Mouse (Mus musculus) left cerebral cortex, adult 2 months (tissue): ENCODE measurements at regions not wholly inside any gene's neighbourhood (a gene's known extent, or its start where the extent isn't known, plus 50 kb on each side); places are given as distances from the start of the nearest gene placed in this dataset.

Source experiments
- DNase-seq, 2 experiments: peaks; one replicate each; pipeline ENCODE4 v3.0.0; 2021 to 2022; ENCODE audit warnings: low spot score in 2 of 2, mixed read lengths in 1 of 2; ENCODE audit errors: extremely low spot score in 1 of 2
- H3K27ac ChIP-seq: fragments of 200-600 bp; 2 replicates; pipeline ENCODE4 v1.8.1; 2022
- H3K4me3 ChIP-seq: fragments of 200-600 bp; 2 replicates; pipeline ENCODE4 v1.8.1; 2022
- CTCF ChIP-seq: fragments of 200-600 bp; IDR thresholded peaks from 2 replicates; pipeline ENCODE4 v1.8.1; 2022; ENCODE audit warnings: antibody characterized with exemption, mild to moderate bottlenecking, moderate library complexity
- intact Hi-C: fragments of 180-260 bp; cut with DNase I; formaldehyde crosslinking; loops from one replicate; pipeline ENCODE4 v1.15.1; 2025

DNA sequence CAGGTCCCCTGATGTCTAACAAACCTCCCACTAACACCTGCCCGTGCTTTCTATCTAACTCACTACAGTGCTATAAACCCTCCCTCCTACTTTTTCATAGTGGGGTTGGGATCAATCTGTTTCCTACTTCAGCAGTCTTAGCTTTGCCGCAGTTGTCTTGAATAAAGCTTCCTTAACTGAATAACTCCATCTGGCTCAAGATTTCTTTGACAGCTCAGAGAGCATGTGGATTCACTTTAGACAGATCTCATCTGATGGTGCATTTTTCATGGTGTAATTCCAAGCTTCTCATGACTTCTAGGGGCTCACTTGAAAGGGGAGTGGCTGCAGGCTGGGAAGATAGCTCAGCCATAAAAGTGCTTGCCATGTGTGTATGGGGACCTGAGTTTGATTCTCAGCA is 313.2 kb upstream of the Dpyd start:
- DNase-seq: no peak
- Histone ChIP-seq H3K4me3 (no peak overlapping the region), H3K27ac (no peak overlapping the region)
- TF ChIP-seq CTCF: no peak
- intact Hi-C loops: no loop called here

DNA sequence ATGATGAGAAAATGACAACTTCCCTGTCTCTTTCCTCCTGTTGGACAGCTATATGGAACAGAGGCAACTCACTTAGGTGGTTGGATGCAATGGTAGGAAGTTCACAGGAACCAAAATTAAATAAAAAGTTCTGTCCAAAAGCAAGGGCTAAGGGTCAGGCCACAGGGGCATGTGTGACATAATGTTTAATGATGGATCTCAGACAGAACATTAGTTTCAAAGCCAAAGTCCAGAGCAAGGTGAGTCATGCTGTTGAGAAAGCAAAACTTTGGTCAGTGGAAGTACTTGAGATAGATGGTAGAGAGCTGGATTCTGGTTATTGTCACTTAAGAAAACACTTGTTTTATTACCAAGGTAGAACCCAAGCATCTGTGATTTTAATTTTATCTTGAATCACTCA is 286.0 kb upstream of the Dpyd start:
- no peak overlapping the region for H3K4me3 ChIP-seq
- intact Hi-C loops: no loop called here
- no peak for TF ChIP-seq CTCF
- H3K27ac ChIP-seq: no peak overlapping the region
- no peak for DNase-seq

DNA sequence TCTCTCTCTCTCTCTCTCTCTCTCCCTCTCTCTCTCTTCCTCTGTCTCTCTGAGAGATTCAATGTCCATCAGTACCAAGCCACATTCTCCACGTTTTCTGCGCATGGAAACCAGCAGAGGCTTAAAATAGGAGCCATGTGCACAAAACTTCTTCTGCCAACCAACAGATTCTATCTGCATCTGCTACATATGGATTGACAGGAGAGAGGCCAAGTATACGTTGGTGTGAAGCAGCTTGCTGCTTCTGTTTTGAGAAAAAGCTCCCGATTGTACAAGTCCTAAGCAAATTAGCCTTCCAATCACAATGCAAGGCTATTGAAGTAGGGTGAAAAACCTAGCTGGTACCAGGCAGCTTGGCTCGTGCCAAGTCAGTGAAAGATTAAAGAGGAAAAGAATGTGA is 283.7 kb upstream of the Dpyd start:
- peak; percentile 7 to 11 for DNase-seq
- no peak overlapping the region for H3K27ac ChIP-seq
- TF ChIP-seq CTCF: no peak
- no peak overlapping the region for H3K4me3 ChIP-seq
- intact Hi-C loops: no loop called here

DNA sequence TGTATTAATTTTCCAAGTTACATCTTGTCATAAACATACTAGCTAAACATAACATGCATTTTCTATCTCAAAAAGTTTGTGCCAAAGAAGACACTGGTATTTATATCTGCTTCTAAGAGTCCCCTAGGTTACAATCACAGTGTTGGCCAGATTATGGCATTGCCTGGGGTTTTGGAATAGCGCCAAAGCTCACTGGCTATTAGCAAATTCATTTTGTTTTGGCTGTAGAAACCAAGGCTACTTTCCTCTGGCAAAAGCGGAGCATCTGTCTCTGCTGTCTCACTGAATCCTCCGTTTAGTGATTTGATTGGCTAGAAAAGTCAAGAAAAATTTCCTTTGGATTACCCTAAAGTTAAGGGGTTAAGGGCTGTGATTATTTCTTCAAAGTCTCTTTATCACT is 275.0 kb upstream of the Dpyd start:
- no peak for DNase-seq
- no peak overlapping the region for H3K4me3 ChIP-seq
- no peak overlapping the region for H3K27ac ChIP-seq
- no peak for TF ChIP-seq CTCF
- intact Hi-C loops: no loop called here

DNA sequence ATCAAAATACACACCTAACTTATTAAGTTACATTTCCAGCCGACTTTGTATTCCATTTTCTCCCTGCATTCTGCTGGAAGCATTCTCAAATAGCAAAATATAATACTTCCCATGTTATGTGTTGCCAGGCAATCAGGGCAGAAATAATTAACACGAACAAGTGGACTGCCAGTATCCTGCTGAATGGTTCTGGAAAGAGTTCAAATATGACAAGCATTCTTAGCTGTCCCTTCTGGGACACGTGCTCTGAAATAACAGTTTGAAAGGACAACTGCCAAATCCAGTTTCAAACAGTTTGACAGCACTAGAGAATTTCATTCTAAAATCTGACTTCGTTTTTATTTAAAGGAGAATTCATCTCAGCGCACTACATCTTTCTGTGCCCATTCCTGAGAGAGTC is 236.8 kb upstream of the Dpyd start:
- intact Hi-C loops: no loop called here
- no peak for TF ChIP-seq CTCF
- Histone ChIP-seq H3K4me3 (no peak overlapping the region), H3K27ac (no peak overlapping the region)
- DNase-seq: no peak

DNA sequence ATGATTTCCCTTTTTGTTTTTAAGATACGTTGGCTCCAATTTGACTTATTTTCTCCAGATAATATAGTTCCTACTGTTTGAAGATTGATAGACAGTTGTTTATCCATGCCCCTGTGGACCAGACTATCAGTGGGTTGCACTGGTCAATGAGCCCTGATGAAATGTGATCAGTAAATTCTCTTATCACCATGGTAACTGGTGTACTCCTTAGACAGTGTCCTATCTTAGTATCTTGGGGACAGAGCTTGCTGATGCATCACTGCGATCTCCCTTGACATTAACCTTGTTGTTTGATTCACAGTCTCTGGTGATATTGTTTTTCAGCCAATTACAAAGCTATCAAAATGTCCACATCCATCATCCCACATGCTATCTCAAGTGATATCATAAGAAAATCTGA is 233.7 kb upstream of the Dpyd start:
- H3K27ac ChIP-seq: no peak overlapping the region
- DNase-seq: no peak

DNA sequence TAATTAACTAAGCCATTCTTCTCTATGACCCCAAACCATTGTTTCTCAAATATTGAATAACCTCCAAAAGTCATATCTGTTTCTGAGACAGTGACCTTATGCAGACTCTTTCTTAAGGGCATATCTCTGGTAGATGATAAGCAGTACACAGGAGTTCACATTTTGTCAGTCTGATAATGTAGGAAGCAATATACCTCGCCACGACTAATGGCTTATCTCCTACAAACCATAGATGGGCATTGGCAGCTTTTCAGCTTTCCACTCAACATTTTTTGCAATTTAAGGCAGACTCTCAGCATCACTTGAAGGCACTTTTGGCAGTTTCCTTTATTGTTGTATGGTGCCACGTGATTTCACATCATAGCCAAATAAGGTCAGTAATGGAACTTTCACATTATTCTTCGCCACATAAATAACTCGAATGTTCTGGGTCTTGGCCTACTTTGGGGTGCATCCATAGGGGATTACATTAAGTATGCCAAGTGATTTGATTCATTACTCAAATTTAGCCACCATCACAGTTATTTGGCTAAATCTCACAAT is 232.7 kb upstream of the Dpyd start:
- TF ChIP-seq CTCF: no peak
- Histone ChIP-seq H3K27ac (no peak overlapping the region), H3K4me3 (no peak overlapping the region)
- intact Hi-C loops: no loop called here
- no peak for DNase-seq

More for the DNA sequence above, 233.7 kb upstream of the Dpyd start:
- H3K4me3 ChIP-seq: no peak overlapping the region
- no peak for TF ChIP-seq CTCF
- intact Hi-C loops: no loop called here

DNA sequence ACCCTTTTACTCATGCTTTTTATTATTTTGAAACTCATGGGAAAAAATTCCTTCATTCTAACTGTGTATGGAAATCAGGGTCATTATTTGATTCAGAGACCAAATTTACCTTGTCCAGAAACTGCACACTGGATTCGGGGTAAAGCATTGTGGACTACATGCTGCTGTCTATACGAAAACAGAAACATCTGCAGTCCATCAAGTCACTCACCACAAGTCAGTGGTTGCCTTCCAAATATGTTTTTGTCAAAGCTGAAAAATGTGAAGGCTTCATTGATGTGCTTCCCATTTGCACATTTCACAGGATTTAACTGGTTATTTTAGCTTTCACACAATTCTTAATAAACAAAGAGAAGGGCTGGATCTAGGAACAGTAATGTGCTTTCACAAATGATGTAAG is 230.4 kb upstream of the Dpyd start:
- DNase-seq: no peak
- Histone ChIP-seq H3K27ac (no peak overlapping the region), H3K4me3 (no peak overlapping the region)
- no peak for TF ChIP-seq CTCF
- intact Hi-C loops: no loop called here

DNA sequence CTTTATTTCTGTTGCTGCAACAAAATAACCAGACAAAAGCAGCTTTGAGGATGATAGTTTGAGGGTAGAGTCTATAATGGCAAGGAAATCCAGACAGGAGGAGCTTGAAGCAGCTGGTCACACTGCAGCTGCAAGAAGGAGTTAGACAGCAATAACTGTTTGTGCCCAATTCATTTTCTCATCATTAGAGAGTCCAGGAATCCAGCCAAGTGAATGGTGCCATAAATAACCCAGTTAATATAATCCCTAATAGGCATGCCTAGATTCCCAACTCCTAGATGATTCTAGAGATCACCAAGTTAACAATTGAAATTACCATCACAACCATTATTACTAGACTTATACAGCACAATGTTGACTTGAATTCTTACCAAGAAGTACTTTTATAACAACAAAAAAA is 223.2 kb upstream of the Dpyd start:
- no peak overlapping the region for H3K4me3 ChIP-seq
- no peak for DNase-seq
- intact Hi-C loops: no loop called here
- no peak overlapping the region for H3K27ac ChIP-seq
- TF ChIP-seq CTCF: no peak

DNA sequence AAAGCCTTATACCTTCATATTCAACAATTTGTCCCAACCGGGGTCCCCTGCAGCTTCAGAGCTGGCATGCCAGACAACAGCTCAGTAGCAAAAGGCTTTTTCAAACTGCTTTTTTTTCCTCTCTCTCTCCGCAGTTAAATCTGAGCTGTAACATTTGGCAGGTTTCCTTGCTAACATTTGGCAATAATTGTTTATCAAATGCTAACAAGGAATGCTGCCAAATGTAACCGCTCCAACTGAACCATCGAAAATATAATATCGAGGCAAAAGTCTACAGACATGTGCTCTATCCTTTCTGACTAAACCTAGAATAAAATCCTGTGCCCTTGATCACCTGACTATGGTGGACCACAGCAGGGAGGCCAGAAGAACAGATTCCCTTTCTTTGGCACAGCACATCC is 200.2 kb upstream of the Dpyd start:
- no peak for DNase-seq
- TF ChIP-seq CTCF: no peak

More for the DNA sequence above, 200.2 kb upstream of the Dpyd start:
- no peak overlapping the region for H3K4me3 ChIP-seq
- H3K27ac ChIP-seq: no peak overlapping the region
- intact Hi-C loops: no loop called here
